Mouse (Mus musculus) liver, embryonic 14.5 days (tissue): ENCODE measurements around the gene 1500009L16Rik. TPM values are rescaled to one million over a fixed set of nuclear protein-coding genes. Genes with fewer than 3 reads are reported as not detected.

Experiments used
- ATAC-seq: fragments of 200-750 bp; cut with Nextera tagmentation; 2 replicates; pipeline ENCODE4 v1.8.0; 2017; ENCODE audit warnings: moderate number of reproducible peaks, mild to moderate bottlenecking, moderate library complexity; ENCODE audit not compliant: insufficient read depth
- DNase-seq, 3 experiments: peaks; one replicate each; pipeline ENCODE4 v3.0.0-alpha.2; 2012 to 2013; ENCODE audit warnings: low read depth in 3 of 3, low spot score in 3 of 3
- H3K27ac ChIP-seq: fragments of 300-500 bp; sonication (generic); 2 replicates; pipeline ENCODE4 v1.5.1; 2014; ENCODE audit warnings: moderate library complexity, mild to moderate bottlenecking, control low read depth, inconsistent platforms
- H3K27me3 ChIP-seq: fragments of 300-500 bp; sonication (generic); 2 replicates; pipeline ENCODE4 v1.6.1; 2014; ENCODE audit warnings: mild to moderate bottlenecking, low read length, moderate library complexity; ENCODE audit not compliant: control insufficient read depth, insufficient read depth
- H3K36me3 ChIP-seq: fragments of 300-500 bp; sonication (generic); replicated peaks from 2 replicates; pipeline ENCODE4 v1.6.1; 2014; ENCODE audit warnings: low read depth; ENCODE audit not compliant: control insufficient read depth, insufficient read depth
- H3K4me1 ChIP-seq, 2 experiments: fragments of 200-500 bp in 1 of 2; fragments of 300-500 bp in 1 of 2; sonication (generic) in 1 of 2; replicated peaks; 2 replicates each; pipeline ENCODE4 v1.6.1; 2012 to 2014; ENCODE audit warnings: antibody characterized with exemption in 1 of 2, inconsistent platforms in 1 of 2, low read length in 1 of 2; ENCODE audit not compliant: control insufficient read depth in 2 of 2, insufficient read depth in 2 of 2
- H3K4me2 ChIP-seq: fragments of 300-500 bp; sonication (generic); 2 replicates; pipeline ENCODE4 v1.6.1; 2014; ENCODE audit warnings: low read depth, mild to moderate bottlenecking, control low read depth, moderate library complexity
- H3K4me3 ChIP-seq, 2 experiments: fragments of 200-500 bp in 1 of 2; fragments of 300-500 bp in 1 of 2; sonication (generic) in 1 of 2; 2 replicates each; pipeline ENCODE4 v1.5.1; 2012 to 2014; ENCODE audit warnings: low read depth in 2 of 2, low read length in 2 of 2, mild to moderate bottlenecking in 2 of 2, control low read depth in 1 of 2, inconsistent platforms in 1 of 2, moderate library complexity in 1 of 2; ENCODE audit not compliant: insufficient read depth in 1 of 2
- H3K9ac ChIP-seq: fragments of 300-500 bp; sonication (generic); replicated peaks from 2 replicates; pipeline ENCODE4 v1.6.1; 2014; ENCODE audit warnings: mild to moderate bottlenecking, control low read depth, moderate library complexity
- H3K9me3 ChIP-seq: fragments of 300-500 bp; sonication (generic); 2 replicates; pipeline ENCODE4 v1.6.1; 2016; ENCODE audit warnings: low read length, mixed read lengths; ENCODE audit not compliant: control insufficient read depth
- CTCF ChIP-seq: IDR thresholded peaks from 2 replicates; pipeline ENCODE4 v1.5.1; 2016; ENCODE audit warnings: antibody characterized with exemption, low read depth, control low read depth
- EP300 ChIP-seq: IDR thresholded peaks from 2 replicates; pipeline ENCODE4 v1.6.1; 2016; ENCODE audit warnings: antibody characterized with exemption, low read depth
- WGBS: fragments of 180-500 bp; shearing (Covaris S2); extraction: QIAGEN DNeasy Blood & Tissue Kit; methylation state at CpG from one replicate; pipeline ENCODE4 v1.1.7; 2014; ENCODE audit not compliant: insufficient replicate concordance; 5-methylcytosine and 5-hydroxymethylcytosine counted together
- polyA plus RNA-seq, 2 experiments: library from polyadenylated mRNA; depleted of rRNA in 1 of 2; stranded (reverse) in 1 of 2; unstranded in 1 of 2; fragments of >200 nt; fragmentation: Nextera tagmentation in 1 of 2; extraction: Ambion mirVana in 1 of 2; gene quantifications; 2 replicates each; pipeline versions ENCODE4 v1.2.1 to v1.2.3; 2012 to 2014

The 1500009L16Rik gene
- polyA plus RNA-seq, 2 experiments: 0.63 to 1.2 TPM

GRCm38 (mm10) chr10:83706628-83707027, 16.0 kb upstream of the 1500009L16Rik start:
- Histone ChIP-seq H3K36me3 (no peaks in the 10 kb centered on the region), H3K9ac (no peak overlapping the region), H3K4me2 (no peak overlapping the region), H3K4me1 (no peaks in the 10 kb centered on the region), H3K27ac (no peak overlapping the region), H3K27me3 (no peaks in the 10 kb centered on the region), H3K9me3 (no peaks in the 10 kb centered on the region), H3K4me3 (no peak overlapping the region)
- DNase-seq: no peak
- TF ChIP-seq CTCF: no peak
- TF ChIP-seq EP300: no peak
- ATAC-seq: no peak
- WGBS: 80% methylated on average over 12 of the region's 12 CpGs

- H3K4me1 ChIP-seq: no peaks in the 10 kb centered on the region
- H3K4me3 ChIP-seq: no peak overlapping the region
- WGBS: 35% methylated on average over 3 of the region's 3 CpGs
- H3K9me3 ChIP-seq: no peaks in the 10 kb centered on the region
- no peak overlapping the region for H3K27ac ChIP-seq
- no peak for DNase-seq
- H3K9ac ChIP-seq: no peak overlapping the region
- TF ChIP-seq EP300: no peak
- no peak for TF ChIP-seq CTCF
- no peaks in the 10 kb centered on the region for H3K27me3 ChIP-seq
- no peak for ATAC-seq
- H3K4me2 ChIP-seq: no peak overlapping the region
- H3K36me3 ChIP-seq: no peaks in the 10 kb centered on the region
Measured at GRCm38 (mm10) chr10:83709920-83710319, 12.7 kb upstream of the 1500009L16Rik start.

- Histone ChIP-seq H3K4me3 (no peak overlapping the region), H3K27ac (no peak overlapping the region), H3K9me3 (no peaks in the 10 kb centered on the region), H3K4me2 (no peak overlapping the region), H3K36me3 (no peaks in the 10 kb centered on the region), H3K27me3 (no peaks in the 10 kb centered on the region), H3K4me1 (no peaks in the 10 kb centered on the region), H3K9ac (no peak overlapping the region)
- 75% methylated on average over 10 of the region's 10 CpGs for WGBS
- no peak for ATAC-seq
- DNase-seq: no peak
- no peak for TF ChIP-seq EP300
- no peak for TF ChIP-seq CTCF
Measured at GRCm38 (mm10) chr10:83711769-83712168, 10.9 kb upstream of the 1500009L16Rik start.

GRCm38 (mm10) chr10:83718855-83719474, 3.7 kb upstream of the 1500009L16Rik start:
- H3K27ac ChIP-seq: no peak overlapping the region
- H3K27me3 ChIP-seq: peaks cover 12% of the 10 kb centered on the region
- H3K36me3 ChIP-seq: no peaks in the 10 kb centered on the region
- H3K4me1 ChIP-seq: no peaks in the 10 kb centered on the region
- H3K4me3 ChIP-seq: no peak overlapping the region
- DNase-seq (no peak), ATAC-seq (no peak)
- H3K9me3 ChIP-seq: no peaks in the 10 kb centered on the region
- no peak overlapping the region for H3K9ac ChIP-seq
- WGBS: 30% methylated on average over 12 of the region's 12 CpGs
- no peak for TF ChIP-seq EP300
- no peak for TF ChIP-seq CTCF
- no peak overlapping the region for H3K4me2 ChIP-seq

GRCm38 (mm10) chr10:83723055-83723454, 390 bp downstream of the 1500009L16Rik start:
- Histone ChIP-seq H3K4me3 (peak overlapping the region; percentile 28 to 51), H3K27ac (no peak overlapping the region), H3K9me3 (no peaks in the 10 kb centered on the region), H3K27me3 (peaks cover 12% of the 10 kb centered on the region), H3K36me3 (no peaks in the 10 kb centered on the region), H3K4me1 (no peaks in the 10 kb centered on the region), H3K4me2 (peak overlapping the region; percentile 60), H3K9ac (no peak overlapping the region)
- 1% methylated on average over 22 of the region's 23 CpGs for WGBS
- TF ChIP-seq EP300 (no peak), CTCF (no peak)
- ATAC-seq (no peak), DNase-seq (no peak)
